Mouse (Mus musculus) kidney, adult 18-20 months (tissue): ENCODE data around the gene Tub.

Experiments used
- DNase-seq: peaks from one replicate; pipeline ENCODE4 v3.0.0; 2021

Gene Tub

DNA sequence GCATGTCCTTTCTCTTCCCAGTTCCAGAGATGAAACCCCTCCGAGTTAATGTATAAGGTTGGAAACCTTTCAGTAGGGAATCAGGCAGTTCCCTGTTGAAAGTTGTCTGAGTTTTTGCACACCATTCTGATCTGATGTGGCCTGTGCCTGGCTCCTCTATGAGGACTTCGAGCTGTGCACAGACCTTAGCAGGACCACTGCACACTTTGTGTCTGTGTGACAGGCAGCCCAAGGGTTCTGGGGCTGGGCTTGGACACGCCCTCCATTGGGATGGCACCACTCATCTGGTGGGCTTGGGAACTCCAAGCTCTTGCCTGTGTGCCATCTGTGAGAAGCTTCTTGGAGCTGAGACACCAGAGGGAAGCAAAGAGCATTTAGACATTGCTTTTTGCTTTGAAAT lies 81.2 kb downstream of the Tub start:
- no peak for DNase-seq

DNA sequence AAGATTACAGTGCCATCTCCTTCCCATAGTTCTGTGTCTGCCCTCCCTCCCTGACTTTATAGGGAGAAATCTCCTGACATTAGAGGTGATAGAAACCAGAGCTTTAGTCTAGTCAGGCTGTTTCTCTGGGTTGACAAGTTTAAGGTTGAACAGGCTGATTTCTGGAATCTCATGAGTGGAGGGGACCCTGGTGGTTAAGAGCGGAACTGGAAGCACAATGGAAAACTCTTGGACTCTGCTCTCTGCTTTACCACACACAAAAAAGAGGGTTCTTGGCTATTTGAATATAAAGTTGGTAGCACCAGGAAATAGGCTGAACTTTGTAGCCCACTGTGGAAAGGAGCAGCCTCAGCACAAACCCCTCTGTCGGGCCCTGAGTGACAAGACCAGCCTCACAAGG lies 81.9 kb downstream of the Tub start:
- DNase-seq = no peak

DNA sequence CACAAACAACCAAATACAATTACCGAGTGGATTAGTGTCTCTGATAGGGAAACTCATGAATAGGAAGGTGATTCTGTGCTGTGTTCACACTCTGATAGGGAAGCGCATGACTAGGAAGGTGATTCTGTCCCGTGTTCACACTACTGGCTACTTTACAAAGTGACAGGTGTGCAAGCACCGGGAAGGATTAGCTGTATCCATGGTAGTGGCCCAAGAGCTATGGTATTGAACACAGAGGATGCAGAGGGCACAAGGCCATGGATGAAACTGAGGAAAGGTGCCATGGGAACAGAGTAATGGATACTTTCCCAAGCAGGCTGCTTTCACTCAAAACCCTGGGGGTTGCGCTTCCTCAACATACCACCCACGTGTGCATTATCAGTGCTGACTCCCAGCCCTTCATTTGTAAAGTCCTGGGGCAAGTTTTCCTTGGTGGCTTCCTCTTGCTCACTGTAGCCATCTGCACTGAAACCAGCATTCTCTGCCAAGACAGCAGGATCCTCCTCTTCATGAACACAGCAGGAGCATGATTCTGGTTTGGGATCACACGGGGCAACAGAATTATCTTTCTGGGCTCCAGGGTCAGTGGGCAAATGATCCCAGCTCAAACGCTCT lies 88.1 kb downstream of the Tub start:
- no peak for DNase-seq

DNA sequence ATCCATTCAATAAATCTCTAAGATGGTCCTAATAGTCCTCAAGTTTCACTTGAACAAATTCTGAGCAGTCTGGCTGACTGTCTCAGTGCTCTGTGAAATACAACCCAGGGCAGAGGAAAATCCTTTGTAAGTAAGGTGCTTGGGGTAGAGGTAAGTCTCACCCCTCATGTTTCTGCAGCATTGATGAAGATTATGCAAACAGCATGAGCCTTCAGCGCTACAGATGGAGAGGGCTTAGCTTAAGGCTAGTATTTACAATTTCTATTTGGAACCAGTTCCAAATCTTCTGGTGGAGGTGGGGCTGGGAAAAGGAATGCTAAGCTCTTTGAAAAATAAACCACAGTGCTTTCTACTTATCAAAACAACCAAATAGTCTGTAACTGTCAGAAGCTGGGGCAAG lies 88.8 kb downstream of the Tub start:
- DNase-seq = no peak

GRCm38 (mm10) chr7:109039445-109039844 lies 89.3 kb downstream of the Tub start:
- no peak for DNase-seq

- DNase-seq = no peak
Observed at GRCm38 (mm10) chr7:109045876-109046275, 95.7 kb downstream of the Tub start.

GRCm38 (mm10) chr7:109050831-109051230 lies 100.7 kb downstream of the Tub start:
- DNase-seq = no peak

GRCm38 (mm10) chr7:109059536-109059935 lies 109.4 kb downstream of the Tub start:
- no peak for DNase-seq

DNA sequence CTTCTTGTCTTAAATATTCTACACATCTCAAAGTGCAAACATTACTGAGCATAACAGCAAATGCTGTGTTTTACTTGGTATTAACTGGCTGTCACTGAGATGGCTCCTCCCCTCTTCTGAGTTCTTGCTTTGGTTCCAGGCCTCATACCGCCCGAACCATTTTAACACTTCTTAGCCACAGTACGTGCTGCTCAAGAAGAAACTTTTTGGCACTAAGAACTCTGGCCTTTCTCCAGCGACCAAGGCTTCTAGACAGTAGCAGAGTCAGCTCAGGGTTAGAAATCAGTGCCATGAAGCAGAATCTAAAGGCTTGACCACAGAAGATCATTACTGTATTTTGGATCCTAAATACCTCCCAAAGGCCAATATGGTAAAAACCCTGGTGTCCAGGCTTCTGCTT lies 119.5 kb downstream of the Tub start:
- no peak for DNase-seq

- DNase-seq = no peak
Observed at GRCm38 (mm10) chr7:109072326-109072725, 122.2 kb downstream of the Tub start.

GRCm38 (mm10) chr7:109082269-109083112 lies 132.4 kb downstream of the Tub start:
- DNase-seq = peak; percentile 20

- DNase-seq = peak; percentile 49
Observed at GRCm38 (mm10) chr7:109083113-109083812, 133.1 kb downstream of the Tub start, which contains the start of gene Ric3. Gene Ric3 (minus strand): TSS chr7:109083331.

DNA sequence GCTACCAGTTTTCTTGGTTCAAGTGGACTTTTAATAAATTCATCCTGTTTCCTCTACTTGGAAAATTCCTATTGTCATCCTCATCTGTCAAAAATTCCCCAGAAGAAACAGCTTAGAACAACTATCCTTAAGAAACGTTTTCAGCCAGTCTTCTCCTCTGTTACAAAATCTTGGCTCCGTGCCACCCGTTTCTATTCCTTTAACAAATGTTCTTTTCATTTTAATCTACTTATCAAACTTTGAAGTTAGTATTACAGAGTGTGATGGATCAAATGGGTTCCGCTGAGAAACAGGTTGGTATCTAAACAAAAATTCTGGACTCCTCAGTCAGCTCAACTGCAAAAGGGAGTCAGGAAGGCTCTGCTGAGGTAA lies 133.7 kb downstream of the Tub start:
- DNase-seq = no peak
